Mouse (Mus musculus): ENCODE data around the gene Myo15. TPM values are rescaled to one million over a fixed set of nuclear protein-coding genes. Genes with fewer than 3 reads are reported as not detected.

The Myo15 gene
- polyA plus RNA-seq, 1 experiment: not detected

DNA sequence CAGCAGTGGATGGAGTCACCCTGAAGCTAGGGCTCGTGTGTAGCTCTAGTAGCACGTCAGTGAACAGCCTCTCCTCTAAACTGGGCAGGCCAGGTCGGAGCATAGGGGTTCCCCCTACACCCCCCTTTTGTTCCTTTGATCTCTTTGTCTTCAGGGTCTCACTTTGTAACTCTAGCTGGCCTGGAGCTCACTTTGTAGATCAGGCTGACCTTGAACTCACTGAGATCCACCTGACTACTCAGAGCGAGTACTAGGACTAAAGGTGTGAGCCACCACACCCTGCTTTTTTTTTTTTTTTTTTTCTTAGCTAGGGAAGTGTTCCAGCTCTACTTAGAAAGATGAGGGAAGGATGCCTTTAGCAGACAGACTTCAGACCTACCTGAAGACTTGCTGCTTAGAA lies 25.1 kb upstream of the Myo15 start:
- H3K4me3 ChIP-seq (ENCODE audit: insufficient read depth, low read length): no peak overlapping the region
- TF ChIP-seq CTCF (IDR thresholded peaks at IDR 0.05; ENCODE audit: low read depth, low read length) (no peak), POLR2A (IDR thresholded peaks at IDR 0.05; ENCODE audit: borderline replicate concordance, low read depth, low read length) (no peak)

GRCm38 (mm10) chr11:60454080-60454744 lies 14.9 kb upstream of the Myo15 start, which contains the start of gene Drg2:
Gene Drg2 (plus strand): TSS chr11:60454591.
- TF ChIP-seq POLR2A (IDR thresholded peaks at IDR 0.05; ENCODE audit: borderline replicate concordance, low read depth, low read length) (no peak), CTCF (IDR thresholded peaks at IDR 0.05; ENCODE audit: low read depth, low read length) (no peak)
- Histone ChIP-seq H3K27ac (ENCODE audit: insufficient read depth, low read depth, low read length) (peak within 1 kb of the TSS; percentile 50), H3K4me1 (ENCODE audit: control insufficient read depth, insufficient read depth, low read length) (peaks cover 5% of the 10 kb centered on the region; the same call in 1 of the 2 replicates), H3K4me3 (ENCODE audit: insufficient read depth, low read length) (peak within 1 kb of the TSS; percentile 80)

More for the DNA sequence above, 25.1 kb upstream of the Myo15 start:
- Histone ChIP-seq H3K27ac (ENCODE audit: insufficient read depth, low read depth, low read length) (no peak overlapping the region), H3K4me1 (ENCODE audit: control insufficient read depth, insufficient read depth, low read length) (no peaks in the 10 kb centered on the region)

DNA sequence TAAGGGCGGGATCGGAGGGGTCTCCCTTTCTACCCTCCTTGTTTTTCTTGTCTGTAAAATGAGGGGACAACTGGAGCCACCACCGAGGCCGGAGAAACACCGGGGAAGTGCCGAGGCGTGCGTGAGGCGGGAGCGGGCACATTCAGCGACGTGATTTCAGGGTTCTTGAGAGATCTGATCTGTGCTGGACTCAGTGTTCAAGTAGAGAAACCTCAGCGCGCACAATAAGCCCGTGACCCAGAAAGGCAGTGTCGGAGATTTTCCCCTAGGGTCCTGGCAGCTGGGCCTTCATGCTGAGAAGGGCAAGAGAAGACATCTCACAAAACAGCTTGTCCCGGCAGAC lies 14.4 kb upstream of the Myo15 start:
- H3K27ac ChIP-seq (ENCODE audit: insufficient read depth, low read depth, low read length): peak overlapping the region; percentile 50

GRCm38 (mm10) chr11:60457973-60458372 lies 11.2 kb upstream of the Myo15 start:
- Histone ChIP-seq H3K4me1 (ENCODE audit: control insufficient read depth, insufficient read depth, low read length) (peaks cover 5% of the 10 kb centered on the region; the same call in 1 of the 2 replicates), H3K27ac (ENCODE audit: insufficient read depth, low read depth, low read length) (no peak overlapping the region), H3K4me3 (ENCODE audit: insufficient read depth, low read length) (no peak overlapping the region)
- no peak for TF ChIP-seq POLR2A (IDR thresholded peaks at IDR 0.05; ENCODE audit: borderline replicate concordance, low read depth, low read length)
- no peak for TF ChIP-seq CTCF (IDR thresholded peaks at IDR 0.05; ENCODE audit: low read depth, low read length)

More for the DNA sequence above, 14.4 kb upstream of the Myo15 start:
- TF ChIP-seq CTCF (IDR thresholded peaks at IDR 0.05; ENCODE audit: low read depth, low read length): no peak
- TF ChIP-seq POLR2A (IDR thresholded peaks at IDR 0.05; ENCODE audit: borderline replicate concordance, low read depth, low read length): no peak
- peaks cover 5% of the 10 kb centered on the region; the same call in 1 of the 2 replicates for H3K4me1 ChIP-seq (ENCODE audit: control insufficient read depth, insufficient read depth, low read length)
- H3K4me3 ChIP-seq (ENCODE audit: insufficient read depth, low read length): peak overlapping the region; percentile 80

- TF ChIP-seq POLR2A (IDR thresholded peaks at IDR 0.05; ENCODE audit: borderline replicate concordance, low read depth, low read length): no peak
- peak; percentile 75 for TF ChIP-seq CTCF (IDR thresholded peaks at IDR 0.05; ENCODE audit: low read depth, low read length)
- H3K27ac ChIP-seq (ENCODE audit: insufficient read depth, low read depth, low read length): no peak overlapping the region
- no peak overlapping the region for H3K4me3 ChIP-seq (ENCODE audit: insufficient read depth, low read length)
- H3K4me1 ChIP-seq (ENCODE audit: control insufficient read depth, insufficient read depth, low read length): no peaks in the 10 kb centered on the region
These were observed 3.2 kb upstream of the Myo15 start for GRCm38 (mm10) chr11:60465943-60466380.

- TF ChIP-seq POLR2A (IDR thresholded peaks at IDR 0.05; ENCODE audit: borderline replicate concordance, low read depth, low read length): no peak
- no peak for TF ChIP-seq CTCF (IDR thresholded peaks at IDR 0.05; ENCODE audit: low read depth, low read length)
- Histone ChIP-seq H3K4me3 (ENCODE audit: insufficient read depth, low read length) (no peak overlapping the region), H3K4me1 (ENCODE audit: control insufficient read depth, insufficient read depth, low read length) (no peaks in the 10 kb centered on the region), H3K27ac (ENCODE audit: insufficient read depth, low read depth, low read length) (no peak overlapping the region)
These were observed 1.6 kb downstream of the Myo15 start for GRCm38 (mm10) chr11:60470743-60471142.

DNA sequence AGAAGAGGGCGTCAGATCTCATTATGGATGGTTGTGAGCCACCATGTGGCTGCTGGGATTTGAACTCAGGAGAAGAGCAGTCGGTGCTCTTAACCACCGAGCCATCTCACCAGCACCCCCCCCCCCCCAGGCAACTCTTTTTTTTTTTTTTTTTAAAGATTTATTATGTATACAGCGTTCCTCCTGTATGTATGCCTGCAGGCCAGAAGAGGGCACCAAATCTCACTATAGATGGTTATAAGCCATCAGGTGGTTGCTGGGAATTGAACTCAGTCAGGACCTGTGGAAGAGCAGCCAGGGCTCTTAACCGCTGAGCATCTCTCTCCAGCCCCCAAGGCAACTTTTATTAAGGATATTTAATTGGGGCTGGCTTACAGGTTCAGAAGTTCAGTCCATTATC lies 5.4 kb downstream of the Myo15 start:
- H3K4me1 ChIP-seq (ENCODE audit: control insufficient read depth, insufficient read depth, low read length): no peaks in the 10 kb centered on the region
- no peak overlapping the region for H3K27ac ChIP-seq (ENCODE audit: insufficient read depth, low read depth, low read length)
- TF ChIP-seq CTCF (IDR thresholded peaks at IDR 0.05; ENCODE audit: low read depth, low read length): no peak
- no peak for TF ChIP-seq POLR2A (IDR thresholded peaks at IDR 0.05; ENCODE audit: borderline replicate concordance, low read depth, low read length)
- H3K4me3 ChIP-seq (ENCODE audit: insufficient read depth, low read length): no peak overlapping the region

- Histone ChIP-seq H3K4me3 (ENCODE audit: insufficient read depth, low read length) (no peak overlapping the region), H3K4me1 (ENCODE audit: control insufficient read depth, insufficient read depth, low read length) (no peaks in the 10 kb centered on the region), H3K27ac (ENCODE audit: insufficient read depth, low read depth, low read length) (no peak overlapping the region)
- TF ChIP-seq POLR2A (IDR thresholded peaks at IDR 0.05; ENCODE audit: borderline replicate concordance, low read depth, low read length): no peak
- TF ChIP-seq CTCF (IDR thresholded peaks at IDR 0.05; ENCODE audit: low read depth, low read length): no peak
These were observed 6.7 kb downstream of the Myo15 start for GRCm38 (mm10) chr11:60475668-60476362.

DNA sequence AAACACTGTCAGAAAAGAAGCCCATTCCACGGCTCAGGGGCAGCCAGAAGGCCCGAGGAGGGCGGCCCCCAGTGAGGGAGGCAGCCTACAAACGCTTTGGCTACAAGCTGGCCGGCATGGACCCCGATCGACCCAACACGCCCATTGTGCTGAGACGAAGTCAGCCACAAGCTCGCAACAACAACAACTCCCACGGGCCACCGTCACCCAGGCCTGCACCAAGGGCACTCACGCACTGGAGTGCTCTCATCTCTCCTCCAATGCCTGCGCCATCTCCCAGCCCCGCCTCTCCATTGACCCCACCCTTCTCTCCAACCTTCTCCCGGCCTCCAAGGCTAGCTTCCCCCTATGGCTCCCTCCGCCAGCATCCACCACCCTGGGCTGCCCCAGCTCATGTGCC lies 9.0 kb downstream of the Myo15 start:
- no peaks in the 10 kb centered on the region for H3K4me1 ChIP-seq (ENCODE audit: control insufficient read depth, insufficient read depth, low read length)
- no peak overlapping the region for H3K27ac ChIP-seq (ENCODE audit: insufficient read depth, low read depth, low read length)
- no peak overlapping the region for H3K4me3 ChIP-seq (ENCODE audit: insufficient read depth, low read length)
- TF ChIP-seq POLR2A (IDR thresholded peaks at IDR 0.05; ENCODE audit: borderline replicate concordance, low read depth, low read length) (no peak), CTCF (IDR thresholded peaks at IDR 0.05; ENCODE audit: low read depth, low read length) (no peak)

GRCm38 (mm10) chr11:60486267-60486666 lies 17.1 kb downstream of the Myo15 start:
- Histone ChIP-seq H3K27ac (ENCODE audit: insufficient read depth, low read depth, low read length) (no peak overlapping the region), H3K4me3 (ENCODE audit: insufficient read depth, low read length) (no peak overlapping the region), H3K4me1 (ENCODE audit: control insufficient read depth, insufficient read depth, low read length) (no peaks in the 10 kb centered on the region)
- no peak for TF ChIP-seq CTCF (IDR thresholded peaks at IDR 0.05; ENCODE audit: low read depth, low read length)
- TF ChIP-seq POLR2A (IDR thresholded peaks at IDR 0.05; ENCODE audit: borderline replicate concordance, low read depth, low read length): no peak
